In the genomic region with DNA sequence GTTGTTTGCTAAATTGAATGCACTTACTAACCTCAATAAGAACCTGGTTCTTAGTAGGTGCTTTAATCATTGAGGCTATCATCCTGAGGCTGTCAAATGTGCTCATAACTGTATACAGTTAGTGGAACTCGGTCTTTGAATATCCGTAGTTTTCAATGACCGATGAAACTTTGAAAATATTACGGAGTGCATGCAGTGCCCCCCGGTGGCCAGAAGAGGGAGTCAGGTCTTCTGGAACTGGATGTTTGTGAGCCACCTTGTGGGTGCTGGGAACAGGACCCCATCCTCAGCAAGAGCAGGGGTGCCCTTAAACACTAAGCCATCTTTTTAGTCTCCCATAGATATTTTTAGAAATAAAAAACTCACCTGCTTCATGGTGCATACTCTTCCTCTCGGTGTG, we compare ENCODE assay signal across 18 mouse cellular contexts. TPM values are rescaled to one million over a fixed set of nuclear protein-coding genes. Genes with fewer than 3 reads are reported as not detected.
DNase-seq lines count a peak whose midpoint lies in the region; ATAC-seq and TF ChIP-seq lines count a peak whose summit lies in the region.
"Had no signal": no experiment of that assay in that cellular context is flagged by ENCODE, and none has a peak within 500 bp of the region (broad histone marks: within the 10 kb centered on the region; RNA-seq: fewer than 3 reads in every experiment).

No protein-coding gene starts in this region.

- WGBS in heart, adult 2 months: 83% methylated on average over 6 of the region's 6 CpGs
- WGBS in heart, embryonic 11.5 days (ENCODE audit: insufficient replicate concordance): 71% methylated on average over 6 of the region's 6 CpGs
- 69% methylated on average over 6 of the region's 6 CpGs for WGBS in liver, embryonic 14.5 days (ENCODE audit: insufficient replicate concordance)
- 81% methylated on average over 6 of the region's 6 CpGs for WGBS in embryonic facial prominence, embryonic 10.5 days

- no peaks in the 10 kb centered on the region for H3K9me3 ChIP-seq in heart, embryonic 11.5 days (replicated peaks; ENCODE audit: control insufficient read depth, low read length)
- H3K9me3 ChIP-seq in liver, embryonic 14.5 days (ENCODE audit: control insufficient read depth, low read length): no peaks in the 10 kb centered on the region
- no peaks in the 10 kb centered on the region for H3K9me3 ChIP-seq in E14TG2a.4 (ENCODE audit: low read length)
- H3K9me3 ChIP-seq in embryonic facial prominence, embryonic 10.5 days: peaks cover 3% of the 10 kb centered on the region; the same call in 1 of the 2 replicates
- H3K9me3 ChIP-seq: heart, embryonic 15.5 days; stomach, embryonic 15.5 days had no signal

- H3K4me2 ChIP-seq in heart, embryonic 11.5 days: no peak overlapping the region
- no peak overlapping the region for H3K4me2 ChIP-seq in liver, embryonic 14.5 days (ENCODE audit: low read depth)
- H3K4me2 ChIP-seq: heart, embryonic 15.5 days; stomach, embryonic 15.5 days had no signal

- H3K79me2 ChIP-seq in heart, adult 2 months (replicated peaks; ENCODE audit: control insufficient read depth, insufficient read depth, low read length): no peaks in the 10 kb centered on the region

- peak; percentile 48 for TF ChIP-seq CTCF in heart, adult 2 months (IDR thresholded peaks at IDR 0.05)
- peak; percentile 43 for TF ChIP-seq CTCF in liver, embryonic 14.5 days (IDR thresholded peaks at IDR 0.05; ENCODE audit: low read depth)
- peak; percentile 85 for TF ChIP-seq CTCF in E14TG2a.4 (conservative IDR thresholded peaks at IDR 0.05; ENCODE audit: low read length)

- TF ChIP-seq POLR2A in heart, adult 2 months (IDR thresholded peaks at IDR 0.05; ENCODE audit: insufficient read depth, low read depth, low read length): no peak

- no peak for ATAC-seq in heart, embryonic 11.5 days (replicated peaks; ENCODE audit: insufficient number of reproducible peaks, low FRiP score, low TSS enrichment)
- no peak for ATAC-seq in liver, embryonic 14.5 days (ENCODE audit: insufficient read depth)
- ATAC-seq: activated CD4-positive, CD25-positive, alpha-beta regulatory T cell, adult 4 months had no signal

- H3K27ac ChIP-seq in heart, adult 2 months: no peak overlapping the region
- H3K27ac ChIP-seq in heart, embryonic 11.5 days (ENCODE audit: low read depth, low read length): no peak overlapping the region
- H3K27ac ChIP-seq in liver, embryonic 14.5 days: no peak overlapping the region
- no peak overlapping the region for H3K27ac ChIP-seq in embryonic facial prominence, embryonic 10.5 days (replicated peaks)
- H3K27ac ChIP-seq: heart, embryonic 15.5 days; stomach, embryonic 15.5 days had no signal

- no peak overlapping the region for H3K4me3 ChIP-seq in heart, adult 2 months
- H3K4me3 ChIP-seq in heart, embryonic 11.5 days (ENCODE audit: low read depth, low read length): no peak overlapping the region
- no peak overlapping the region for H3K4me3 ChIP-seq in liver, embryonic 14.5 days (ENCODE audit: insufficient read depth in 1 of 2, low read depth in 2 of 2, low read length in 2 of 2)
- H3K4me3 ChIP-seq in E14TG2a.4 (replicated peaks; ENCODE audit: low read length): no peak overlapping the region
- H3K4me3 ChIP-seq in embryonic facial prominence, embryonic 10.5 days: peak overlapping the region; percentile 70; the same call in 1 of the 2 replicates
- H3K4me3 ChIP-seq: erythroblast, embryonic 14.5 days; heart, embryonic 15.5 days; stomach, embryonic 15.5 days had no signal

- no peak for DNase-seq in heart, adult 2 months
- no peak for DNase-seq in liver, embryonic 14.5 days (ENCODE audit: low read depth in 3 of 3, low spot score in 3 of 3)
- no peak for DNase-seq in liver
- no peak for DNase-seq in embryonic facial prominence, embryonic 10.5 days (ENCODE audit: low spot score)
- DNase-seq in retina, embryonic 14.5 days (ENCODE audit: low spot score): no peak
- DNase-seq in thymus, postnatal 14 days: no peak
- DNase-seq: cerebellum, adult 8-10 months; kidney, adult 11 months; layer of hippocampus, adult 9-11 months; thymus, postnatal 4 days had no signal

- H3K9ac ChIP-seq in heart, adult 2 months (ENCODE audit: low read depth, low read length): no peak overlapping the region
- no peak overlapping the region for H3K9ac ChIP-seq in heart, embryonic 11.5 days (ENCODE audit: low read depth, low read length)
- H3K9ac ChIP-seq in liver, embryonic 14.5 days (replicated peaks): no peak overlapping the region
- H3K9ac ChIP-seq: heart, embryonic 15.5 days; stomach, embryonic 15.5 days had no signal

- H3K36me3 ChIP-seq in heart, adult 2 months (ENCODE audit: control insufficient read depth, insufficient read depth, low read length): no peaks in the 10 kb centered on the region
- H3K36me3 ChIP-seq in heart, embryonic 11.5 days (ENCODE audit: control insufficient read depth, insufficient read depth, low read length): no peaks in the 10 kb centered on the region
- H3K36me3 ChIP-seq in liver, embryonic 14.5 days (replicated peaks; ENCODE audit: control insufficient read depth, insufficient read depth, low read depth): no peaks in the 10 kb centered on the region
- H3K36me3 ChIP-seq in E14TG2a.4 (ENCODE audit: insufficient read depth, low read length): no peaks in the 10 kb centered on the region
- no peaks in the 10 kb centered on the region for H3K36me3 ChIP-seq in embryonic facial prominence, embryonic 10.5 days (replicated peaks)
- H3K36me3 ChIP-seq: heart, embryonic 15.5 days; stomach, embryonic 15.5 days had no signal

- H3K4me1 ChIP-seq in heart, adult 2 months (ENCODE audit: control insufficient read depth, insufficient read depth, low read length): no peaks in the 10 kb centered on the region
- peaks cover 5% of the 10 kb centered on the region; the same call in 1 of the 2 replicates for H3K4me1 ChIP-seq in heart, embryonic 11.5 days (ENCODE audit: control insufficient read depth, insufficient read depth, low read length)
- no peaks in the 10 kb centered on the region; a peak in 1 of 4 replicates for H3K4me1 ChIP-seq in liver, embryonic 14.5 days (replicated peaks; ENCODE audit: control insufficient read depth in 2 of 2, insufficient read depth in 2 of 2, low read length in 1 of 2)
- H3K4me1 ChIP-seq in E14TG2a.4 (replicated peaks; ENCODE audit: low read depth, low read length): peaks cover 34% of the 10 kb centered on the region
- H3K4me1 ChIP-seq in embryonic facial prominence, embryonic 10.5 days: peaks cover 69% of the 10 kb centered on the region
- H3K4me1 ChIP-seq: stomach, embryonic 15.5 days had no signal

- H3K27me3 ChIP-seq in heart, adult 2 months (ENCODE audit: control insufficient read depth, insufficient read depth, low read length): peaks cover 19% of the 10 kb centered on the region
- H3K27me3 ChIP-seq in heart, embryonic 11.5 days (ENCODE audit: control insufficient read depth, insufficient read depth, low read length): peaks cover 67% of the 10 kb centered on the region
- peaks cover 54% of the 10 kb centered on the region for H3K27me3 ChIP-seq in liver, embryonic 14.5 days (ENCODE audit: control insufficient read depth, insufficient read depth, low read length)
- peaks cover 80% of the 10 kb centered on the region for H3K27me3 ChIP-seq in E14TG2a.4 (ENCODE audit: insufficient read depth, low read length)
- peaks cover 100% of the 10 kb centered on the region for H3K27me3 ChIP-seq in embryonic facial prominence, embryonic 10.5 days (replicated peaks; ENCODE audit: low read depth, poor library complexity, severe bottlenecking)

- intact Hi-C loops in heart, adult 2 months (cut with DNase I): no loop called here

- no peak for TF ChIP-seq EP300 in heart, adult 2 months (IDR thresholded peaks at IDR 0.05; ENCODE audit: insufficient read depth, low read depth, low read length)
- TF ChIP-seq EP300 in liver, embryonic 14.5 days (IDR thresholded peaks at IDR 0.05; ENCODE audit: low read depth): no peak

RNA-seq across cellular contexts. Expression of a gene that starts 6.4 kb away (rescaled TPM):
- under 1 TPM in 1 of 2 experiments, not detected in 1; 0.43 TPM for total RNA-seq in heart, adult 2 months (2021)
- polyA plus RNA-seq in heart, adult 2 months (2012; rRNA removed): 0.18 and 0.35 TPM in 2 replicates
- polyA plus RNA-seq in heart, embryonic 11.5 days (2014; fragmentation: Nextera tagmentation; extraction: Ambion mirVana): 1.5 and 2.1 TPM in 2 replicates
- 0.04 and 0.08 TPM in 2 replicates for polyA plus RNA-seq in liver, embryonic 14.5 days (2012; rRNA removed)
- polyA plus RNA-seq in liver, embryonic 14.5 days (2014; fragmentation: Nextera tagmentation; extraction: Ambion mirVana): not detected in 2 replicates
- polyA plus RNA-seq in embryonic facial prominence, embryonic 10.5 days (2016; fragmentation: Nextera tagmentation; extraction: Ambion mirVana): 10.1 and 15.6 TPM in 2 replicates
- total RNA-seq: megakaryocyte-erythroid progenitor cell, adult 5-6 weeks had no signal
- polyA plus RNA-seq: activated CD4-positive, CD25-positive, alpha-beta regulatory T cell, adult 4 months; erythroblast, embryonic 14.5 days; liver, embryonic 16.5 days had no signal
